8 mouse cellular contexts compared by ENCODE assay signal in the genomic region with DNA sequence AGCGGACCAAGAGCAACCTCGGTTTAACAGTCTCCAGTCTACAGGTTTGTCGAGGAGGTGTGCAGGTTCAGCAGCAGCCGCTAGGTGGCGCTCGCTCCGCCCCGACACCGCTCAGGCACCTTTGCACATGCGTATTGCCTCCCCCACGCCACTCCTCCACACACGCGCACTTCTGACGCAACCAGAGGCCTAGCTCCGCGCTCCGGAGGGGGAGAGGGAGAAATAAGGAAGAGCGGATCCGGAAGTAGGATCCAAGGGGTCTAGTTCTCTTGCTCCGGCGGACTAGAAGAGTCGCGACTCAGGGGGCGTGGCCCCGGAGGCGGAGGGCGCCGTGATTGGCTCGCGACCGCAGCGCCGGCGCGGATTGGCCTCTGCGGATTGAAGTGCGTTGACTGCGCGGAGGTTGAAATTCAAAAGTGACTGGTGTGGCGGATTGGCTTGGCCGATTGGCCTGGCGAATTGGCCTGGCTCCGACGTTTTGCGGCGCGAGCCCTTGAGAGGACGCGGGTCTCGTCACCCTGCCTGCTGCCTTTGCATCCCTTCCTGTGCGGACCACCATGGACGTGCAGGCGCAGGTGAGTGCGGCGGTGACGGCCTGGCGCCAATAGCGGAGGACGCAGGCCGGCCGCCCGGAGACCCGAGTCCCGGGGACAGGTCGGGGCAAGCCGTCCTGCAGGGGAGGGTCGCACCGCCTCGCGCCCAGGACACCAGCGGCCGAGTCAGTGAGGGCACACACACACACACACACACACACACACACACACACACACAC. TPM values are rescaled to one million over a fixed set of nuclear protein-coding genes. Genes with fewer than 3 reads are reported as not detected.
DNase-seq lines count a peak whose midpoint lies in the region; ATAC-seq lines count a peak whose summit lies in the region.

Gene Kifc5b (plus strand): TSS at position 381 of the 772 bp plus-strand sequence.

- H3K9me3 ChIP-seq in lung, embryonic 16.5 days (ENCODE audit: control insufficient read depth, low read length): no peaks in the 10 kb centered on the region

- DNase-seq in MEL-GATA-1-ER (ENCODE audit: extremely low read depth, low read depth): peak; percentile 95
- DNase-seq in cerebellum, adult 8-10 months: peak; percentile 100
- peak; percentile 100 for DNase-seq in forelimb bud, embryonic 11.5 days (ENCODE audit: low read depth, low spot score)
- peak; percentile 99 for DNase-seq in layer of hippocampus, adult 9-10 months (ENCODE audit: low spot score)
- DNase-seq in ovary, postnatal 10 days (ENCODE audit: low spot score): peak; percentile 98
- DNase-seq in thymus, postnatal 10 days (ENCODE audit: low spot score in 2 of 2): peak; percentile 99

- peak within 1 kb of the TSS; percentile 60 for H3K4me2 ChIP-seq in lung, embryonic 16.5 days (ENCODE audit: low read depth, low read length)

- under 1% methylated on average over 71 of the region's 72 CpGs for WGBS in lung, embryonic 16.5 days

- peak within 1 kb of the TSS; percentile 77 for H3K4me3 ChIP-seq in lung, embryonic 16.5 days (ENCODE audit: low read length)

- peak within 1 kb of the TSS; percentile 75 for H3K9ac ChIP-seq in lung, embryonic 16.5 days (ENCODE audit: low read length)

- no peaks in the 10 kb centered on the region for H3K27me3 ChIP-seq in lung, embryonic 16.5 days (ENCODE audit: control insufficient read depth, insufficient read depth, low read depth, low read length)

- H3K4me1 ChIP-seq in lung, embryonic 16.5 days (replicated peaks; ENCODE audit: control insufficient read depth, insufficient read depth, low read length): peaks cover 7% of the 10 kb centered on the region; the same call in 1 of the 2 replicates

- peak; percentile 99 to 100 for ATAC-seq in hematopoietic stem cell, adult 5-6 weeks (replicated peaks in 1 of 2; ENCODE audit: insufficient read depth in 1 of 2, low FRiP score in 2 of 2, low TSS enrichment in 1 of 2, low read depth in 1 of 2, poor library complexity in 2 of 2, severe bottlenecking in 2 of 2)
- peak; percentile 100 for ATAC-seq in lung, embryonic 16.5 days (ENCODE audit: low read depth)

- H3K27ac ChIP-seq in lung, embryonic 16.5 days (ENCODE audit: low read length): peak within 1 kb of the TSS; percentile 43; the same call in 1 of the 2 replicates

- H3K36me3 ChIP-seq in lung, embryonic 16.5 days (ENCODE audit: control insufficient read depth, insufficient read depth, low read length): peaks cover 7% of the 10 kb centered on the region

RNA-seq across cellular contexts. Expression of gene Kifc5b, which starts in this region (rescaled TPM):
- 4.9 and 16.0 TPM in 2 replicates for total RNA-seq in hematopoietic stem cell, adult 5-6 weeks (2017)
- polyA plus RNA-seq in lung, embryonic 16.5 days (2015; fragmentation: Nextera tagmentation; extraction: Ambion mirVana): 9.0 and 12.9 TPM in 2 replicates

Comparison
In these comparisons a context has a peak if more than half of its experiments do, and no peak if none do; other contexts are left out.
1. Peak in every context shown above with its lines: DNase-seq, ATAC-seq, H3K4me3 ChIP-seq and H3K27ac ChIP-seq.